Mouse (Mus musculus): ENCODE measurements around the gene Lmo2. TPM values are rescaled to one million over a fixed set of nuclear protein-coding genes. Genes with fewer than 3 reads are reported as not detected.

Gene Lmo2
- 7.5 and 7.7 TPM in 2 replicates for polyA plus RNA-seq (2012; rRNA removed)

DNA sequence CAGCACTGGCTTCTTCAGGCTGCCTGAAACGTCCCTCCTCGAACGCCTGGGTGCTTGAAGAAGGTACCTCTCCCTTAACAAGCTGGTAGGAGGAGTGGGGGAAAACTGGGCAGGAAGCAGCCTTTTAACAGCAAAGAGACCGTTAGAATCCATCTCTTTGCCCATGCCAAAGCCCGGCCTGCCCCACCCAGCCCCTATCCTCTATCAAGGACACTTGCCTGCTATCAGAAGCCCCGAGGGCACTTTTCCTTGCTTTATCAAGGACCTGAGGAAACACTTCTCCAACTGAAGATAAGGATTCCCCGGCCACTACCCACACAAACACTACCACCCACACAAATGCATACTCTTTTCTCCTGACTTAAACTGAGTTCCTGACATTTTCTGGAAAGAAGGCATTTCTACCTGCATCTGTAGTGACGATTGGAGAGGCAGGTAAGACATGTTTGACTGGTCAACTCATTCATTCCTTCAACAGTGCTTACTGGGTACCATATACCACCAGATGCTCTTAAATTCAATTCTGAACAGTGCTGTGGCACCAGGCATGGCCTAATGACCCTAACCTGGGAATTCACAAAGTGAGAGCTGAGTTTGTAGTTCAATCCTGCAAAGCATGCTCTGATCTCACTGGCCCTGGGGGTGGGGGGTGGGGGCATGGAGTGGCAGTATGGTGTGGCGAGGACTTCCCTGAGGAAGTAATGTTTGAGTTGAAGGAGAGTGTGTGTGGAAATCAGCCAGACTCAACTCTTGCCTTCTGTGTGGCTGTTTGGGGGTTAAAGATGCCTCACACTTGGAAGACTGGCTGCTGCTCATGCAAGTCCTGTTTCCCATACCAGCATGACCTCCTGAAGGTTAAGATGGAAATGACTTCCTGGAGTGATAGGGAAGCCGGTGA lies at the start of gene Lmo2:
Gene Lmo2, plus strand, starts transcription at position 338 of the 898 bp plus-strand sequence.
- 52% methylated on average over 10 of the region's 10 CpGs for WGBS
- no peak for DNase-seq (ENCODE audit: low read depth, low spot score)

DNA sequence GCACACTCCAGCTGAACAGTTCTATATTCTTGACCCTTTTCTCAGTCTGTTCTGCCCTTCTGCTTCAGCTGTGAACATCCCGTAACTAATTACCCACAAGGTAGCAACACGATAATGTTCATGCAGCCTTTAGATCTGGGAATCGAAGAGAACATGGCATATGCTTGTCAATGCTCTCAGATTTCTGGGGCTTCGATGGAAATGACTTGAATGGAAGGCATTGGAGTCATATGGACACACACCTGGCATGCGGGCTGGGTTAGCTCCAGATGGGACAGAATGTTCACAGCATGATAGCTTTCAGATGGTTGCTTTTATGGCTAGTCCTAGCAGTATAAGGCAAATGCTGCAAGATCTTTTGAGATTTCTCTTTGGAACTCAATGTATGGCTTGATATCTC lies 47.2 kb upstream of the Lmo2 start:
- WGBS, result 92% methylated on average over 5 of the region's 5 CpGs
- no peak for DNase-seq (ENCODE audit: low read depth, low spot score)

DNA sequence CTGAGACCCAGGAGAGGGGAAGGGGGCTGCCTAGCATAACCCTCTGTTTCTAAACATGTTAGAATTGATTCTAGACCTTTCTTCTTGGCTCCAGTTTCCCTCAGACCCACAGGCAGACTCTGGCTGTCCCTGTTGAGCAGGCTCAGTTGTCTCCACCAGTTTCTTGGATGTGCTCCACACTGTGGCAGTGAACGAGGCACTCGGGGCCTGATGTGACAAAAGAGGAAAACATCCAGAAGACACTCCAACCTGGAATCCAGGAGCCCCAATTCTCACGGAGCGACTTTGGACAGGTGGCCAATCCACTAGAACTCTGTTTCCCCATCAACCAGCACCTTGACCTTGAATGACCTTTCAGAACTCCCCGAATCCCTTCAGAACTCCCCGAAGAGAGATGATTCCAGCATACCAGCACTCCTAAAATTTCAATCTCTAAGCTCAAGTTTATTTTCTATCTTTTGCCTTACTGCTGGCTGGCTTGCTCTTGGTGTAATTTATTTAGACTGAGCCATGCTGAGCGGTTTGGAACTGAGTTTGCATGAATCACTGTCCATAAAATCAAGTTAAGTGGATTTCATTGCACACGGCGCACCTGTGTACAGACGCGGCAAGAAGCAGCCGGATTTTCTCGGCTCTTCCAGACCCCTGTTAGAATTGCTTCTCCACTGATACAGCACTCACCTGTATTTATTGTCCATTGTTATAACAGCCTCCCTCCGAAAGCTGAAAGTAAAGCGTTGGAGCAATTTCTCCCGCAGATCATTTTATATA lies 45.1 kb upstream of the Lmo2 start:
- WGBS, result 59% methylated on average over 16 of the region's 16 CpGs
- DNase-seq (ENCODE audit: low read depth, low spot score), result no peak

DNA sequence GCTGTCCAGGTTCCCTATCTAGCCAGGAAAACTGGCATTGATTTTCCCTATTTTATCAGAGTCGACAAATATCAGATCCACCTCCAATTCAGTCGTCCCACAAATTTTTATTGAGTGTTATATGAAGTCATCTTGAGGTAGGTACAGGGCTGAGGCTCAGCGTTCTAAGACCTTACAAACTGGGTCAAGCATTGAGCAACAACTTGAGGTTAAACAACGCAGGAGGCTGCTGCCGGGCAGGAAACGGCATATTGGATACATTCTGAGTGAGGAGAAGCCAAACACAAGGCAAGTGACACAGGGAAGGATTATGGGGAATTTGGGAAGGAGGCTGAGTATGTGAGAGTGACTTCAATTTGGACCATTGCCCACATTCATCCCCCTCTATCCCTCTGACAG lies 44.5 kb upstream of the Lmo2 start:
- WGBS, result 53% methylated on average over 6 of the region's 6 CpGs

DNA sequence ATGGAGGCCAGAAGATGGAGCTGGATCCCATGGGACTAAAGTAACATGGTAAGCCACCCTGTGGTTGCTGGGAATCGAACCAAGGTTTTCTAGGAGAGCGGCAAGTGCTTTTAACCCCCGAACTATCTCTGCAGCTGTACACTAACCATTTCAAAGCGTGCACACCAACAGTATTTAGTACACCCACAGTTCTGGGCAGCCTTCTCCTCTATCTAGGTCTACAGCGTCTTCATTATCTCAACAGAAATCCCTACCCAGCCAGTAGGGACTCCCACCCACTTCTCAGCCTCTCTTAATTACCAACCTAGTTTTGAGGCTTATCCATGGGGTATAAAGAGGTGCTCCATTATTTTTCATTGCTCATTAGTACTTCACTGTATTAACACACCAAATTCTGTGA lies 41.7 kb upstream of the Lmo2 start:
- DNase-seq (ENCODE audit: low read depth, low spot score), result no peak
- 92% methylated on average over 5 of the region's 5 CpGs for WGBS

More for the DNA sequence above, 44.5 kb upstream of the Lmo2 start:
- no peak for DNase-seq (ENCODE audit: low read depth, low spot score)

DNA sequence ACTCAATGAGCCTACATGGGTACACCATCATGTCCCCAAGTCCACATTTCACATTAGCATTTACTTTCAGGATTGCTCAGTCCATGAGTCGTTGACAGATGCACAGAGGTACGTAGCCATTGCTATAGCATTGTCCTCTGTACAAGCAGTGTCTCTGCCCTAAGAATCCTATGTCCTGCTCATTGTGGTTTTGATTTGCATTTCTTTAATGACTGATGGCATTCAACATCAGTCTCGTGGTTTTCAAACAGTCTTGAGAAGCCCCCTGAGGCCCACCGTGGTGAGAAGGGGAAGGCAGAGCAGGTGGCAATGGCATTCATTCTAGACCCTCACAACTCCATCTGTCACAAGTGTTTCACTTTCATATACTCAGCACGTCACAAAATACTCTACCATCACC lies 40.4 kb upstream of the Lmo2 start:
- no peak for DNase-seq (ENCODE audit: low read depth, low spot score)
- 81% methylated on average over 5 of the region's 5 CpGs for WGBS

DNA sequence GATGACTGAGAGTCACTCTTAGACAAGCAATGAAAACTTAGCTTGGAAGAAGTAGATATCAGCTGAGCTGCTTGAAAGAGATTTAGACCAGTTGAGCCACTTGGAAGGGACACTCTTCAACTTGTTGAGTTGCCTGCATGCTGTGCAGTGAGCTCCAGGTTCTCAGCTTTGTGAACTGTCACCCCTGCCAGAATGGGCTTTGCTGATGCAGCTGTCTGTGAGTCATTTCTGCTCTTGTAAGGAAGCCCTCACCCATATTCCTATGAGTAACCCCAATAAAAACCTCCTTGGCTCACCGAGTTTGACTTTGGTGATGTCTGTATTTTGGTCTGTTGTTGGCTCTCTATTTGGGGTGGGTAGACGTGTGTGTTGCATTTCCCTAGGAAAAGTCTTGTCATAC lies 39.4 kb upstream of the Lmo2 start:
- WGBS, result 54% methylated on average over 2 of the region's 2 CpGs

DNA sequence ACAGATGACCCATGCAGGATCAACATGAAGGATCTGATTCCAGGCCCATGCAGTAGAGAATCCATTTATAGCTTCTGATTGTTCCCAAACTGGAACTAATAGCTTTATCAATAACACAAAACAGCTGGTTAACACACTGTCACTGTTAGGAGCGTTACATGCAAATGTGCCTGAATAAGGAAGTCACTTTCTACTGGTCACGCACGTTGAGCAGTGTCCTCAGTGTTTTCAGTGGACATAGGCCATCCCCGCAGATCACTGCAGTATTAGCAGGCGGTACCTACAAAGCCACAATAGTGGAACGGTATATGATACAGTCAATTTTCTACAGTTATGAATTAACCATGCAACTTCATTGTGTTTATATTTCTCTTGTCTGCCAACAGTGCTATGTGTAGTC lies 38.3 kb upstream of the Lmo2 start:
- DNase-seq (ENCODE audit: low read depth, low spot score), result no peak
- 85% methylated on average over 6 of the region's 6 CpGs for WGBS

More for the DNA sequence above, 39.4 kb upstream of the Lmo2 start:
- no peak for DNase-seq (ENCODE audit: low read depth, low spot score)

DNA sequence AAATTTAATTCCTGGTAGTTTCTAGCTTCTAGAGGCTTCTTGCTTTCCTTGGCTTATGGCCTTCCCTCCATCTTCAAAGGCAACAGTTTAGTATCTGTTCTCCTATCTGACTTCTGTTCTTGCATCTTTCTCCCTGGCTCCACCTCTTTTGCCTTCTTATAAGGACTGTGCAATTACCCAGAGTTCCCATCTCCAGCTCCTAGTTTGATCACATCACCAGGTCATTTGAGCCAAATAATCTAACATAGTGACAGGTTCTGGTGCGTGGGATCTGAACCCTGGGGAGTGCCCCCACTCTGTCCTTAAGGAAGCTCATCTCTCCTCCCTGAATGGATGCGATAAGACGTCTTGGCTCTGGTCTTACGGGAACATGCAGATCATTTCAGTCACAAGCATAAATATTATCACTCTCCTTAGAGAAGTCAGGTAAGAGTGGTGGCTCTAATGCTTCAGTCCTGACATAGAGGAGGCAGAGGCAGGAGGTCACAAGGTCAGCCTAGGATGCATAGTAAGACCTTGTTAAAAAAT lies 31.1 kb upstream of the Lmo2 start:
- 87% methylated on average over 4 of the region's 4 CpGs for WGBS
- no peak for DNase-seq (ENCODE audit: low read depth, low spot score)

DNA sequence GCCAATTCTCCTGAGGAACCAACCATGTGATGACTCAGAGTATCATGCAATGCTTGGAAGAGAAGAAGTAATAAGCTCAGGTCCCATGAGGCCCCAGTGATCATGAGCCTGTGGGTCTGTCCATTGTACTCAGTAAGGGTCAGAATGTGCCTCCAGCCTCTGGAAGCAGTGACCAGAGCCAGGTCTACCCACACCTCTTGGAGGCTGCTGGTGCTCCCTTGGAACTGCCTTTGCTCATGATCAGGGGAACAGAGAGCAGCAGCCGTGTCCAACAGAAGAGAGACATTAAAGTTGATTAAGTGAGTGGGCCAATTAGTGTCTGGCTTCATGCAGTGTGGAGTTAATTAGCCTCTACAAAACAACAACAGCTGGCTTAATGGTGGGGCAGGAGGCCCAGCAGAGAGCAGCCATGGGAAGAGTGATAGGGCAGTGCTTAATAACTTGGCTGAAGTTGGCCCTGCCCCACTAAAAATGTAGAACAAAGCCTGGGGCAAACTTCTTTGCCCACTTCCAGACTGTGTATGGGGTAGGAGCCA lies 30.1 kb upstream of the Lmo2 start:
- DNase-seq (ENCODE audit: low read depth, low spot score), result no peak
- 69% methylated on average over 1 of the region's 1 CpGs for WGBS

DNA sequence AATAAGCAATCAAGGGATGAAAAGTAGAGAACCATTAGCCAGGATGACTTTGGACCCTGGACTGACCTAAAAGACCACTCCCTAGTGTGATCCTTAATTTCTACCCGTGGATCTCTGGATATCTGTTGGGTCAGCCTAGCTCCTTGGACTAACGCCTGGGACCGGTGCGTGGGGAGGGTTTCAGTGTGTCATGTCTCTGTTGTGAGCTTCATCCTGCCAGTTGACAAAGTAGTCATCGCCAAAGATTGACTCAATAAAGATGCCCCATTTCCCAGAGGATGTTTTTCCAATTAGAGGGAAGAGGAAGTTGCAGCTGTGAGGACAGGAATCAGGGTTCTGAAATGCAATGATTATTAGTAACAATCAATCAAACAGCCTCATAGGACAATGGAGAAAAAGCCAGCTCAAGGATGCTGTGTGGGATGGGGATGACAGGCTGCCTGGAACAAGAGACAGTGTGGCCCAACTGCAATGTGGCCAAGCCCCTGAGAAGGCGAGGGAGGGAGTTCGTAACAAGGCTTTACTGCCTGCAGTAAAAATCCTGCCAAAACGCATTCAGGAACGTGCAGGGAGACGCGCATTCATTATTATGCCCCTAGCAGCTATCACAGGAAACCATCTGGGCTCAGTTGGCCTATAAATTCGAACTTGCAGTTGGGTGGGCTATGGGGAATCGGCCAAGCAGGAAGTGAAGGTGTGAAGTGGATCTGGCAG lies 27.3 kb upstream of the Lmo2 start:
- 32% methylated on average over 13 of the region's 13 CpGs for WGBS
- no peak for DNase-seq (ENCODE audit: low read depth, low spot score)

DNA sequence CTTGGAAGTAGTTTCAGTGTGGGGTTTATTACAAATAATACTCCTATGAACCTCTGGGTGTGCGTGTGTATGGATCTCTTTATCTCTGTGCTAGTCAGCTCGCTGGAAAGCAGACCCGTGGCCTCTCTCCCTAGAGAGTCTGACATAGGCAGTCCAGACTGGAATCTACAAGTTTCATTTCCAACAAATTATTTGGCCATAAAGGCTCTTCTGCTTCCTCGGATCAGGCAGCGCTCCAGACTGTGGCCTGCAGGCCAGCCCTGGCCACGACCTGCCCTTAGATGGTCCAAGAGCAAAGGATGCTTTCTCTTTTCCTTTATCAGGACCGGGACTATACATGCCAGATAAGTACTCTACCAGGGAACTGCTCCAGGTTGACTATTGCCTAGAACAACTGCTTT lies 26.3 kb upstream of the Lmo2 start:
- WGBS, result 55% methylated on average over 7 of the region's 7 CpGs
- DNase-seq (ENCODE audit: low read depth, low spot score), result no peak

DNA sequence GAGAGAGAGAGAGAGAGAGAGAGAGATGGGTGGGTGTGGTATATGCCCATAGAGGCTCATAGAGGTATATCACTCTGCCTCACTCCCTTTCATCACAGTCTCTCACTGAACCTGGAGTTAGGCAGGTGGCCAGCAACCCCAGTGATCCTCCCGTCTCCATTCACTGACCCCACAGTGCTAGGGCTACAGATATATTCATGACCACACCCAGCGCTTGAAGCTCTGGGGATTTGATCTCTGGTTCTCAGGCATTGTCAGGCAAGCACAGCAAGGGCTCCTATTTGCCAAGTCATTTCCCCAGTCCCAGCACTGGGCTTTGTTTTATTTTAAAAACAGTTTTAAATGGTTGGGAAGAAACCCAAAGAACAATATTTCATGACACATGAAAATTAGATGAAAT lies 25.8 kb upstream of the Lmo2 start:
- no peak for DNase-seq (ENCODE audit: low read depth, low spot score)
- WGBS, result 49% methylated on average over 2 of the region's 2 CpGs

DNA sequence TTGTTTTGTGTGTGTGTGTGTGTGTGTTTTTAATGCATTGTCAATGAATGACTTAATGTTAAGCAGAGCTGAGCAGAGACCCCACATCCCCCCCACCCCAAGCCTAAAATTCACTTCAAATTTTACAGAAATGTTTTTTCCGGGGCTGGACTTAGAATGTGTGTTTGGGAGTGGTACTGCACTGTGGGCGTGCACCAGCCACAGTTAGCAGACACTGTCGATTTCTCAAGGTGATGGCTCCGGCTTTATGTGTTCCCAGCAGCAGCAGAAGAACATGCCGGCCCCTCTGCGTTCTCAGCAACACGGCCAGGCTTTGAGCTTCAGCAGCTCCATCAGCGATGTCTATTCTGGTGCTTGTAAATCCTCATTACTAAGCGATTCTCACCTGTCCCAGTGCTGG lies 25.3 kb upstream of the Lmo2 start:
- DNase-seq (ENCODE audit: low read depth, low spot score), result no peak
- WGBS, result 54% methylated on average over 9 of the region's 9 CpGs

DNA sequence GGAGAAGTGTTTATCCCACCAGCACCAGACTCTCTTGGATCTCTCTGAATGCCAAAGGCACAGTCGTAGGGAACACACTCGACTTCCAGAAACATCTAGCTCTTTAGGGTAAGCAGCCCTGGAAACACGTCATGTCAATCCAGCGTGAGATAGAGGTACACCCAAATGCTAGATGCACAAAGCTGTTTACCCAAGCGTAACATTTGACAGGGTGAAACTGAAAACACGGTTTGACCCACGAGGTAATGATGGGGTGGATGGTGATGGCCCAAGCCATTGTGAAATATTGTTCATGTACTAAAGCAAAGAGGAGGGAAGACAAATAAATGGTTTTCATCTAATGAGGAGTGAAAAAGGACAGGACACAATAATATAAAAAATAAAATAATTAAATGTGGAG lies 23.5 kb upstream of the Lmo2 start:
- no peak for DNase-seq (ENCODE audit: low read depth, low spot score)
- 48% methylated on average over 7 of the region's 7 CpGs for WGBS

DNA sequence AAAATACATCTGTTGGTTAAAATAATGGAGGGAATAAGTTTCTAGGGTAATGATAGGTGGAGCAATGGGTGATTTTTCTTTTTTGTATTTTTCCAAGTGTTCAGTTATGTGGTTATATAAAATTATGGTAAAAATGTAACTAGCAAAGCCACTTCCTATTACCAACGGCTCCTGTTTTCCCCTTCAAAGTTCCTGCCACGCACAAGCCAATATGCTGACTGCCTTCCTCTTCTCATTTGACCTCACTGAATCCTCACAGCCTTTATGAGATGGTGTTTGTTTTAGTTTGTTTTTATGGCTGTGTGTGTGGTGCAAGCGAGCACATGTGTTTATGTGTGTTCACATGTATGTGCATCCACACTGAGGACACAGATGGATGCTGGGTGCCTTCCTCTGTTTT lies 23.1 kb upstream of the Lmo2 start:
- no peak for DNase-seq (ENCODE audit: low read depth, low spot score)
- WGBS, result 16% methylated on average over 3 of the region's 3 CpGs

DNA sequence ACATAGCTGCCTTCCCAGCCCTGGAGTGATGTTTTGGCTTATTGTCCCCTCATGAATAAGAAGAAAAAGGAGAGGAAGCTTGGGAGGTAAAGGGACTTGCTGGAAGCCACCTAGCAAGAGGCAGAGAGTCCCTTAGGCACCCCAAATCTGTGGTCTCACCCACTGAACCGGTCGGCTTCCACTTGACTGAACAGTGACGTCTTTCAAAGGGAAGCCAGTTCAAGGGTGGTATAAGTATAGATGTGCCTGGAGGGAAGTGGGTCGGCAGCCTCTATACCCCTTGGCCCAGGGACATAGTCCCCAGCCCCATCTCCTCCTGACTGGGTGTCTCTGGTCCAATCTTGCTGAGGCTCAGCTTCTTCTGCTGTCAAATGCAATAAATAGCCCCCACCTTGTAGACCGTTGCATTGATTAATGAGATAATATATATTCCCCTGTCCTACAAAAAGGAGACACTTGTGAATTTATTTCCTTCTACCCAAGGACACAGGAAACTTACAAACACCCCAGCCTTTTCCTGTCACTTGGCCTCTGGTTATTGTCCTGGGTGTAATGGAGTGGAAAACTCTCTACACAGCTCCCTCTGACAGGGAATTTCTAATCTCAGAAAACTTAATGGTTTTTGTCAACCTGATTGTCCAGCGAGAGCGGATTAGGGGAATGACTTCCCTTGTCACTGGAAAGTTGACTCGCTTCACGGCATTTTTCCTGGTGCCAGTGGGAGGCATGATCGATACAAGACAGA lies 21.9 kb upstream of the Lmo2 start:
- WGBS, result 73% methylated on average over 10 of the region's 10 CpGs
- DNase-seq (ENCODE audit: low read depth, low spot score), result no peak

DNA sequence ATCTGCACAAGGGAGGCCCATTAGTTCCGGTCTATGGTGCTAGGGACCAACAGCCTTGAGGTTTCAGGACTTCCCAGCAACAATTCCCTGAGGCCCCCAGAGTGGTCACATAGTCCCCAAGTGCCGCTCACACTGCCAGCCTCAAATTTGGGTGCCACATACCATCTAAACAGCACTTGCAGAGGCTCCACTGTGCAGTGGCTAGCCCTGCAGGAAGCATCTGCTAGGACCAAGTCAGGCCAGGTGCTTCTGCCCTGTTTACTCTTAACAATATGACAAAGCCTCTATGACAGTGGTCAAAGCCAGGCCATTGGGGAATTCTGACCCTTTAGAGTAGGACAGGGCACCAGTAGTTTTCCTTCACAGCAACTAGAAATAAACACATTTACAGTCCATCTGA lies 21.1 kb upstream of the Lmo2 start:
- no peak for DNase-seq (ENCODE audit: low read depth, low spot score)
- 90% methylated on average over 2 of the region's 2 CpGs for WGBS

DNA sequence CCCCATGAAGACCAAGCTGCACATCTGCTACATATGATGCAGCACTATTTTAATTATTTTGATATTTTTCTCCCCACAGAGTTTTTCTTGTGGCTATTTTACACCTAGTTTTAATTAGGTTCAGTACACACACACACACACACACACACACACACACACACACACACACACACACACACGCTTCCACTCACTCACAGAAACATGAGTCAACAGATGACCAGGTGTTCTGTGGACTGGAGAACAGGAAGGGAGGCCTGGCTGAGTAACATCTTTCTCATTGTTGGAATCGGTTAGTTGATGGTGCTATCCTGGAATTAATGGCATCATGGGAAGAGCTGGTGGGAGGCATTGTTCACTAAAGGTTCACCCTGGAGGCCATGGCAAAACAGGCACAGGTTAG lies 20.1 kb upstream of the Lmo2 start:
- no peak for DNase-seq (ENCODE audit: low read depth, low spot score)
- 77% methylated on average over 2 of the region's 2 CpGs for WGBS

All from large intestine, adult 2 months (tissue).